Mouse (Mus musculus) lung, adult 2 months (tissue): Measurements from ENCODE around the gene Snx29.

ENCODE experiments used
- CTCF ChIP-seq: fragments of 200-500 bp; IDR thresholded peaks from 2 replicates; pipeline ENCODE4 v1.5.1; 2011; ENCODE audit warnings: mild to moderate bottlenecking, low read length, control low read depth; ENCODE audit not compliant: insufficient read depth
- POLR2A ChIP-seq: fragments of 200-500 bp; IDR thresholded peaks from 2 replicates; pipeline ENCODE4 v1.6.1; 2011; ENCODE audit warnings: low read depth, mild to moderate bottlenecking, control low read depth, low read length, borderline replicate concordance; ENCODE audit errors: extremely low read depth

- TF ChIP-seq CTCF: no peak
- no peak for TF ChIP-seq POLR2A
Observed at GRCm38 (mm10) chr16:11405193-11405592, 82.5 kb downstream of the Snx29 start.
